Mouse (Mus musculus): Measurements from ENCODE around the gene 4930444G20Rik. TPM values are rescaled to one million over a fixed set of nuclear protein-coding genes. Genes with fewer than 3 reads are reported as not detected.
"Not testable (repeated sequence)": the region's sequence is repeated elsewhere in the genome, so short reads cannot be mapped to it uniquely, and the experiment has no call there.

Gene 4930444G20Rik
- not detected in 2 replicates for polyA plus RNA-seq (2016; fragmentation: Nextera tagmentation; extraction: Ambion mirVana)

GRCm38 (mm10) chr10:22067979-22068378 lies at the start of gene 4930444G20Rik:
4930444G20Rik (minus strand) TSS chr10:22068079.
- H3K36me3 ChIP-seq; H3K27me3 ChIP-seq (replicated peaks); H3K4me3 ChIP-seq; H3K4me2 ChIP-seq; H3K4me1 ChIP-seq; ATAC-seq; H3K27ac ChIP-seq; H3K9me3 ChIP-seq (replicated peaks); H3K9ac ChIP-seq: not testable (repeated sequence)
- 71% methylated on average over 7 of the region's 7 CpGs for WGBS (ENCODE audit: insufficient replicate concordance)

GRCm38 (mm10) chr10:22074531-22074930 lies 6.7 kb upstream of the 4930444G20Rik start:
- ATAC-seq = no peak
- H3K4me1 ChIP-seq = no peaks in the 10 kb centered on the region
- no peaks in the 10 kb centered on the region for H3K9me3 ChIP-seq (replicated peaks)
- no peak overlapping the region for H3K9ac ChIP-seq
- 45% methylated on average over 2 of the region's 2 CpGs for WGBS (ENCODE audit: insufficient replicate concordance)
- H3K4me2 ChIP-seq = no peak overlapping the region
- H3K4me3 ChIP-seq = no peak overlapping the region
- no peaks in the 10 kb centered on the region for H3K27me3 ChIP-seq (replicated peaks)
- no peaks in the 10 kb centered on the region for H3K36me3 ChIP-seq
- H3K27ac ChIP-seq = no peak overlapping the region

GRCm38 (mm10) chr10:22072739-22073138 lies 4.9 kb upstream of the 4930444G20Rik start:
- no peaks in the 10 kb centered on the region for H3K4me1 ChIP-seq
- no peaks in the 10 kb centered on the region for H3K27me3 ChIP-seq (replicated peaks)
- no peak overlapping the region for H3K4me2 ChIP-seq
- no peaks in the 10 kb centered on the region for H3K36me3 ChIP-seq
- ATAC-seq = no peak
- H3K27ac ChIP-seq = no peak overlapping the region
- H3K9me3 ChIP-seq (replicated peaks) = no peaks in the 10 kb centered on the region
- WGBS (ENCODE audit: insufficient replicate concordance) = 43% methylated on average over 2 of the region's 2 CpGs
- no peak overlapping the region for H3K4me3 ChIP-seq
- H3K9ac ChIP-seq = no peak overlapping the region

GRCm38 (mm10) chr10:22070576-22070975 lies 2.7 kb upstream of the 4930444G20Rik start:
- no peak overlapping the region for H3K27ac ChIP-seq

GRCm38 (mm10) chr10:22070168-22070567 lies 2.3 kb upstream of the 4930444G20Rik start:
- Histone ChIP-seq H3K4me1 (no peaks in the 10 kb centered on the region), H3K27ac (no peak overlapping the region), H3K9me3 (replicated peaks) (no peaks in the 10 kb centered on the region), H3K9ac (no peak overlapping the region), H3K36me3 (no peaks in the 10 kb centered on the region), H3K4me3 (no peak overlapping the region), H3K4me2 (no peak overlapping the region), H3K27me3 (replicated peaks) (no peaks in the 10 kb centered on the region)
- no peak for ATAC-seq
- WGBS (ENCODE audit: insufficient replicate concordance) = 69% methylated on average over 2 of the region's 2 CpGs

More at GRCm38 (mm10) chr10:22070576-22070975, 2.7 kb upstream of the 4930444G20Rik start:
- no peak overlapping the region for H3K9ac ChIP-seq
- H3K27me3 ChIP-seq (replicated peaks) = no peaks in the 10 kb centered on the region
- H3K4me1 ChIP-seq = no peaks in the 10 kb centered on the region
- 45% methylated on average over 4 of the region's 4 CpGs for WGBS (ENCODE audit: insufficient replicate concordance)
- no peaks in the 10 kb centered on the region for H3K9me3 ChIP-seq (replicated peaks)
- no peak for ATAC-seq
- H3K4me3 ChIP-seq = no peak overlapping the region
- no peak overlapping the region for H3K4me2 ChIP-seq
- no peaks in the 10 kb centered on the region for H3K36me3 ChIP-seq

- ATAC-seq = no peak
- no peaks in the 10 kb centered on the region; the same call in 1 of the 2 replicates for H3K27me3 ChIP-seq (replicated peaks)
- H3K27ac ChIP-seq = no peak overlapping the region
- H3K9me3 ChIP-seq (replicated peaks) = no peaks in the 10 kb centered on the region
- H3K4me1 ChIP-seq = peaks cover 13% of the 10 kb centered on the region
- 76% methylated on average over 2 of the region's 2 CpGs for WGBS (ENCODE audit: insufficient replicate concordance)
- H3K4me3 ChIP-seq = no peak overlapping the region; the same call in 1 of the 2 replicates
- H3K9ac ChIP-seq = no peak overlapping the region
- H3K4me2 ChIP-seq = peak overlapping the region; percentile 75
- H3K36me3 ChIP-seq = no peaks in the 10 kb centered on the region
These were observed 8.5 kb downstream of the 4930444G20Rik start for GRCm38 (mm10) chr10:22059415-22059814.

GRCm38 (mm10) chr10:22059026-22059325 lies 8.9 kb downstream of the 4930444G20Rik start:
- no peak overlapping the region for H3K27ac ChIP-seq
- H3K4me1 ChIP-seq = peaks cover 13% of the 10 kb centered on the region
- H3K27me3 ChIP-seq (replicated peaks) = no peaks in the 10 kb centered on the region; the same call in 1 of the 2 replicates
- H3K4me3 ChIP-seq = peak overlapping the region; percentile 52
- ATAC-seq = no peak
- H3K36me3 ChIP-seq = no peaks in the 10 kb centered on the region
- peak overlapping the region; percentile 75 for H3K4me2 ChIP-seq
- H3K9ac ChIP-seq = no peak overlapping the region
- H3K9me3 ChIP-seq (replicated peaks) = no peaks in the 10 kb centered on the region
- 15% methylated on average over 12 of the region's 12 CpGs for WGBS (ENCODE audit: insufficient replicate concordance)

GRCm38 (mm10) chr10:22058218-22059025 lies 9.5 kb downstream of the 4930444G20Rik start:
- H3K9me3 ChIP-seq (replicated peaks) = no peaks in the 10 kb centered on the region
- peak overlapping the region; percentile 75 for H3K4me2 ChIP-seq
- peak overlapping the region; percentile 52 for H3K4me3 ChIP-seq
- H3K27ac ChIP-seq = no peak overlapping the region
- WGBS (ENCODE audit: insufficient replicate concordance) = 10% methylated on average over 41 of the region's 41 CpGs
- H3K4me1 ChIP-seq = peaks cover 13% of the 10 kb centered on the region
- peak; percentile 94 for ATAC-seq
- H3K9ac ChIP-seq = peak overlapping the region; percentile 41; the same call in 1 of the 2 replicates
- H3K36me3 ChIP-seq = no peaks in the 10 kb centered on the region
- no peaks in the 10 kb centered on the region; the same call in 1 of the 2 replicates for H3K27me3 ChIP-seq (replicated peaks)

GRCm38 (mm10) chr10:22055308-22055707 lies 12.6 kb downstream of the 4930444G20Rik start:
- H3K36me3 ChIP-seq = no peaks in the 10 kb centered on the region
- H3K9me3 ChIP-seq (replicated peaks) = no peaks in the 10 kb centered on the region
- no peak overlapping the region for H3K4me3 ChIP-seq
- H3K27me3 ChIP-seq (replicated peaks) = no peaks in the 10 kb centered on the region; the same call in 1 of the 2 replicates
- H3K27ac ChIP-seq = no peak overlapping the region
- H3K4me2 ChIP-seq = no peak overlapping the region
- H3K9ac ChIP-seq = no peak overlapping the region
- H3K4me1 ChIP-seq = peaks cover 13% of the 10 kb centered on the region
- ATAC-seq = no peak

- H3K9me3 ChIP-seq (replicated peaks); H3K27ac ChIP-seq; H3K4me2 ChIP-seq; ATAC-seq; H3K4me1 ChIP-seq; H3K36me3 ChIP-seq; H3K4me3 ChIP-seq; H3K27me3 ChIP-seq (replicated peaks); H3K9ac ChIP-seq: not testable (repeated sequence)
- WGBS (ENCODE audit: insufficient replicate concordance) = 7% methylated on average over 3 of the region's 3 CpGs
These were observed 31.6 kb downstream of the 4930444G20Rik start for GRCm38 (mm10) chr10:22036256-22036655.

- Histone ChIP-seq H3K4me1 (no peaks in the 10 kb centered on the region), H3K27me3 (replicated peaks) (peaks cover 3% of the 10 kb centered on the region; the same call in 1 of the 2 replicates), H3K4me3 (no peak overlapping the region), H3K27ac (no peak overlapping the region), H3K9me3 (replicated peaks) (no peaks in the 10 kb centered on the region), H3K36me3 (no peaks in the 10 kb centered on the region), H3K4me2 (no peak overlapping the region), H3K9ac (no peak overlapping the region)
- ATAC-seq = no peak
- 9% methylated on average over 9 of the region's 9 CpGs for WGBS (ENCODE audit: insufficient replicate concordance)
These were observed 33.6 kb downstream of the 4930444G20Rik start for GRCm38 (mm10) chr10:22034303-22034702.

GRCm38 (mm10) chr10:22018618-22019017 lies 49.3 kb downstream of the 4930444G20Rik start:
- H3K4me1 ChIP-seq = no peaks in the 10 kb centered on the region
- no peaks in the 10 kb centered on the region for H3K27me3 ChIP-seq (replicated peaks)
- H3K4me3 ChIP-seq = no peak overlapping the region
- H3K4me2 ChIP-seq = no peak overlapping the region
- no peak overlapping the region for H3K9ac ChIP-seq
- no peaks in the 10 kb centered on the region for H3K9me3 ChIP-seq (replicated peaks)
- no peaks in the 10 kb centered on the region for H3K36me3 ChIP-seq
- no peak overlapping the region for H3K27ac ChIP-seq
- no peak for ATAC-seq
- 75% methylated on average over 4 of the region's 4 CpGs for WGBS (ENCODE audit: insufficient replicate concordance)

Data from liver, embryonic 12.5 days (tissue).